Mouse (Mus musculus) cerebellum, adult 2 months (tissue): ENCODE data around the gene Vmn1r129. TPM values are rescaled to one million over a fixed set of nuclear protein-coding genes. Genes with fewer than 3 reads are reported as not detected.
"Not testable (repeated sequence)": the region's sequence is repeated elsewhere in the genome, so short reads cannot be mapped to it uniquely, and the experiment has no call there.

ENCODE experiments used
- DNase-seq, 2 experiments: peaks; one replicate each; pipeline ENCODE4 v3.0.0; 2021
- H3K27ac ChIP-seq: fragments of 200-500 bp; 2 replicates; pipeline ENCODE4 v1.5.1; 2012; ENCODE audit warnings: low read length, control low read depth, inconsistent platforms; ENCODE audit not compliant: insufficient read depth
- H3K27me3 ChIP-seq: fragments of 200-500 bp; 2 replicates; pipeline ENCODE4 v1.6.1; 2012; ENCODE audit warnings: inconsistent platforms, mild to moderate bottlenecking, low read length, moderate library complexity; ENCODE audit not compliant: control insufficient read depth, insufficient read depth
- H3K4me1 ChIP-seq: fragments of 200-500 bp; 2 replicates; pipeline ENCODE4 v1.6.1; 2011; ENCODE audit warnings: low read length; ENCODE audit not compliant: control insufficient read depth, insufficient read depth
- H3K4me3 ChIP-seq: fragments of 200-500 bp; replicated peaks from 2 replicates; pipeline ENCODE3; 2011; ENCODE audit warnings: mild to moderate bottlenecking, low read depth, low read length, control low read depth; ENCODE audit not compliant: insufficient read depth
- WGBS: fragments of 180-500 bp; shearing (Covaris S2); methylation state at CpG from one replicate; pipeline ENCODE4 v1.1.7; 2018; 5-methylcytosine and 5-hydroxymethylcytosine counted together
- polyA plus RNA-seq: library from polyadenylated mRNA; depleted of rRNA; stranded (reverse); fragments of >200 nt; gene quantifications from 2 replicates; pipeline ENCODE4 v1.2.3, GENCODE M21; 2012; rRNA removed

Vmn1r129 gene
- not detected in 2 replicates for polyA plus RNA-seq

DNA sequence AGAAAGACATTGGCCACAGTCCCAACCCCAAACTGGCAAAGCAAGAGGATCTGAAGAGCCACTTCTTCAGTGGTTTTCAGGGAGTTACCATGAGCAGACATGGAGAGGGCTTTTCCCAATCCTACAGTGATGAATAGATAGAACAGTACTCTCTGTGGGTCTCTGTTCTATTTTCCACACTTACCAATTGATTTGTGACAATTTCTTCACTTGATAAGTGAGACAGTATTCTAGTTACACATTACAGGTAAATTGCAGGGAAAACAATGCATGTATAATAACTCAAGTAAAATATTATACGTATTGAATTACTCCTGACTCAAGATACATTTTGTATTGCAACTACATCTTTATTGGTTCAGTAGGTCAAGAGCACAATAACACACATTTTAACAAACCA, at the start of gene Vmn1r129:
Vmn1r129 (minus strand) TSS at position 101 of the 400 bp plus-strand sequence.
- not testable (repeated sequence) for H3K4me3 ChIP-seq

DNA sequence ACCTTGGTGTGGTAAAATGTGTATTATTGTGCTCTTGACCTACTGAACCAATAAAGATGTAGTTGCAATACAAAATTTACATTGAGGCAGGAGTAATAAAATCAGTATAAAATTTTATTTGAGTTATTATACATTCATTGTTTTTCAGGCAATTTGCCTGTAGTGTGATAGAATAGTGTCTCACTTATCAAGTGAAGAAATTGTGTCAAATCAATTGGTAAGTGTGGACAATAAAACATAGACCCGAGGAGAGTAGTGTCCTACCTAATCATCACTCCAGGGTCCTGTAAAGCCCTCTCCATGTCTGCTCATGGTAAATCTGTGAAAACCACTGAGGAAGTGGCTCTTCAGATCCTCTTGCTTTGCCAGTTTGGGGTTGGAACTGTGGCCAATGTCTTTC, 12.0 kb downstream of the Vmn1r129 start, which contains the start of gene Vmn1r128:
Vmn1r128 (plus strand) TSS at position 301 of the 400 bp plus-strand sequence.
- DNase-seq, H3K27ac ChIP-seq, H3K27me3 ChIP-seq, H3K4me1 ChIP-seq, H3K4me3 ChIP-seq: not testable (repeated sequence)
- WGBS: 64% methylated on average over 1 of the region's 1 CpGs

More for the DNA sequence above, at the start of gene Vmn1r129:
- not testable (repeated sequence) for H3K27ac ChIP-seq, H3K27me3 ChIP-seq, DNase-seq, H3K4me1 ChIP-seq
- no CpG with 5 or more reads among the region's 1 CpGs for WGBS

DNA sequence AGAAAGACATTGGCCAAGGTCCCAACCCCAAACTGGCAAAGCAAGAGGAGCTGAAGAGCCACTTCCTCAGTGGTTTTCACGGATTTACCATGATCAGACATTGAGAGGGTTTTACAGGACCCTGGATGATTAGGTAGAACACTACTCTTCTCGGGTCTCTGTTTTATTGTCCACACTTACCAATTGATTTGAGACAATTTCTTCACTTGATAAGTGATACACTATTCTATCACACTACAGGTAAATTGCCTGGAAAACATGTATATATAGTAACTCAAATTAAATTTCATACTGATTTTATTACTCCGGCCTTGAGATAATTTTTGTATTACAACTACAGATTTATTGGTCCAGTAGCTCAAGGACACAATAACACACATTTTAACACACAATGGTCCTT, 41.3 kb downstream of the Vmn1r129 start, which contains the start of gene Vmn1r127:
Vmn1r127 (minus strand) TSS at position 101 of the 400 bp plus-strand sequence.
- not testable (repeated sequence) for H3K4me1 ChIP-seq, H3K27me3 ChIP-seq, H3K4me3 ChIP-seq, DNase-seq, H3K27ac ChIP-seq
- no CpG with 5 or more reads among the region's 3 CpGs for WGBS

Other genes starting within 250 kb of the Vmn1r129 start
- gene Vmn1r122, start 227.2 kb downstream of the Vmn1r129 start, polyA plus RNA-seq: not detected in 2 replicates
- gene Vmn1r123, start 199.1 kb downstream of the Vmn1r129 start, polyA plus RNA-seq: not detected in 2 replicates
- gene Gm5157, start 170.9 kb downstream of the Vmn1r129 start, polyA plus RNA-seq: not detected in 2 replicates
- not detected in 2 replicates for gene Vmn1r124, start 100.7 kb downstream of the Vmn1r129 start, polyA plus RNA-seq
- gene Vmn1r125, start 89.1 kb downstream of the Vmn1r129 start, polyA plus RNA-seq: not detected in 2 replicates
- gene Vmn1r126, start 59.8 kb downstream of the Vmn1r129 start, polyA plus RNA-seq: not detected in 2 replicates
- not detected in 2 replicates for gene Vmn1r127, start 41.4 kb downstream of the Vmn1r129 start, polyA plus RNA-seq
- gene Vmn1r128, start 11.9 kb downstream of the Vmn1r129 start, polyA plus RNA-seq: not detected in 2 replicates
- not detected in 2 replicates for gene Gm6882, start 71.5 kb upstream of the Vmn1r129 start, polyA plus RNA-seq
- gene Vmn1r130, start 150.5 kb upstream of the Vmn1r129 start, polyA plus RNA-seq: not detected in 2 replicates
- not detected in 2 replicates for gene Vmn1r131, start 184.8 kb upstream of the Vmn1r129 start, polyA plus RNA-seq